Mouse (Mus musculus) E14TG2a.4 (cell line): Measurements from ENCODE around the gene Gm45717.

Source experiments
- CTCF ChIP-seq: conservative IDR thresholded peaks from 2 replicates; pipeline ENCODE4 v1.5.1; 2014; ENCODE audit warnings: low read length
- POU5F1 ChIP-seq: IDR thresholded peaks from 2 replicates; pipeline ENCODE4 v1.6.1; 2014; ENCODE audit warnings: low read length, borderline replicate concordance

DNA sequence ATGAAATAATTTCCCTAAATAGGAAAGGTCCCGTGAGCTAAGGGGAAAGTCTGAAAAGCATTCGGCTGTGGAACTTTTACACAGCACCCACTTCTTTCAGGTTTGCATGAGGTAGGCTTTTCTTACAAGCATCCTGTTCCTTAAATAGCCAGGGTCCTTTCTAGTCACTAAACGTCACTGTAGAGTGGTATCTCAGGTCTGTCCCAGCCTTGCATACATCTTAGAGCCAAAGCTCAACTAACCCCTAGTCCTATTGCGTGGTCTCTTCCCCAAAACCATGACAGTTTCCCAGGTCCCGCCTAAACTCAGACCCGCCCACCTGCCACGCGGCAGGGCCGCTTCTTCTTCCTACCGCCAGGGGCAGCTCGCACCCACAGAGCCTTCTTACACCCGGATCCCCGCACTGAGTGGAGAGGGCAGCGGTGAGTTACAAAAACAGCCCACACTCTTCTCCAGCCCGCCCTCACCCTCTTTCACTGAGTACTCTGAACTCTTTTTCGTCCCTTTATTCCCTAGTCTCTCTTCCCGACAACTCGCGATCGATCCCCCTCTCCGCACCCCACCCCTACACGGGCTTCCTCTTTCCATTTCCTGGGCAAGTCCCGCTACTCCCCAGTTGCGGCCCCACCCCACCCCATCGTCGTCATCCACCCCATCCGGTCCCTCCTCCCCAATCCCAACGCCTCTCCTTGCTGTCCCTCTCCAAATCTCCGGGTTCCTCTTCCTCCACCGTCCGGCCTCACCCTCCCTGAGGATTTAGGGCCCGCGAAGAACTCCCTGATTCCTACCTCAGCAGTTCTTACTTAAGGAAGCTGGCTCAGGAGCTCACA lies 14.3 kb downstream of the Gm45717 start, which contains the start of gene Pgghg:
- TF ChIP-seq CTCF (peak; percentile 81), POU5F1 (no peak)
